Mouse (Mus musculus) bone marrow macrophage, adult 2 months (primary cell): ENCODE results near the gene Rpl29.

Experiments used
- CTCF ChIP-seq: IDR thresholded peaks from 2 replicates; pipeline ENCODE4 v1.5.1; 2012; ENCODE audit warnings: low read depth, mild to moderate bottlenecking, low read length, moderate library complexity
- POLR2A ChIP-seq: IDR thresholded peaks from 2 replicates; pipeline ENCODE4 v1.6.1; 2012; ENCODE audit warnings: mild to moderate bottlenecking, low read depth, low read length, borderline replicate concordance

- TF ChIP-seq CTCF (no peak), POLR2A (no peak)
Observed at GRCm38 (mm10) chr9:106475663-106476001, 46.4 kb downstream of the Rpl29 start, which contains the start of gene Rrp9.
